Mouse (Mus musculus) liver, embryonic 15.5 days (tissue): ENCODE results near the gene Ckap5. TPM values are rescaled to one million over a fixed set of nuclear protein-coding genes. Genes with fewer than 3 reads are reported as not detected.
"Not testable (repeated sequence)": the region's sequence is repeated elsewhere in the genome, so short reads cannot be mapped to it uniquely, and the experiment has no call there.

Experiments used
- ATAC-seq: fragments of 200-750 bp; cut with Nextera tagmentation; 2 replicates; pipeline ENCODE4 v1.8.0; 2017; ENCODE audit warnings: moderate number of reproducible peaks, mild to moderate bottlenecking, moderate library complexity; ENCODE audit not compliant: insufficient read depth
- H3K27ac ChIP-seq: fragments of 300-500 bp; sonication (generic); replicated peaks from 2 replicates; pipeline ENCODE4 v1.5.1; 2015; ENCODE audit warnings: mild to moderate bottlenecking, inconsistent platforms
- H3K27me3 ChIP-seq: fragments of 300-500 bp; sonication (generic); 2 replicates; pipeline ENCODE4 v1.6.1; 2015; ENCODE audit warnings: mild to moderate bottlenecking, inconsistent platforms
- H3K36me3 ChIP-seq: fragments of 300-500 bp; sonication (generic); replicated peaks from 2 replicates; pipeline ENCODE4 v1.6.1; 2015; ENCODE audit warnings: moderate library complexity, mild to moderate bottlenecking, inconsistent platforms
- H3K4me1 ChIP-seq: fragments of 300-500 bp; sonication (generic); replicated peaks from 2 replicates; pipeline ENCODE4 v1.6.1; 2015; ENCODE audit warnings: inconsistent platforms
- H3K4me2 ChIP-seq: fragments of 300-500 bp; sonication (generic); 2 replicates; pipeline ENCODE4 v1.6.1; 2015; ENCODE audit warnings: moderate library complexity, mild to moderate bottlenecking, inconsistent platforms
- H3K4me3 ChIP-seq: fragments of 300-500 bp; sonication (generic); replicated peaks from 2 replicates; pipeline ENCODE4 v1.5.1; 2015; ENCODE audit warnings: mild to moderate bottlenecking, inconsistent platforms
- H3K9ac ChIP-seq: fragments of 300-500 bp; sonication (generic); 2 replicates; pipeline ENCODE4 v1.6.1; 2015; ENCODE audit warnings: moderate library complexity, mild to moderate bottlenecking, inconsistent platforms
- H3K9me3 ChIP-seq: fragments of 300-500 bp; sonication (generic); replicated peaks from 2 replicates; pipeline ENCODE4 v1.6.1; 2016; ENCODE audit warnings: inconsistent platforms
- WGBS: fragments of 180-500 bp; shearing (Covaris S2); methylation state at CpG from one replicate; pipeline ENCODE4 v1.1.7; 2015; ENCODE audit warnings: mixed read lengths; ENCODE audit not compliant: insufficient replicate concordance; 5-methylcytosine and 5-hydroxymethylcytosine counted together
- polyA plus RNA-seq: library from polyadenylated mRNA; unstranded; fragments of >200 nt; fragmentation: Nextera tagmentation; extraction: Ambion mirVana; gene quantifications from 2 replicates; pipeline ENCODE4 v1.2.1, GENCODE M21; 2015

The Ckap5 gene
- polyA plus RNA-seq, 1 experiment from 2014 or later, result 40.6 TPM

GRCm38 (mm10) chr2:91508076-91508475 is 18.5 kb upstream of the Ckap5 start:
- Histone ChIP-seq H3K4me3 (no peak overlapping the region), H3K27ac (no peak overlapping the region), H3K27me3 (no peaks in the 10 kb centered on the region), H3K4me1 (no peaks in the 10 kb centered on the region), H3K9me3 (no peaks in the 10 kb centered on the region), H3K36me3 (0 out of 2 replicates have a peak, but pooled peaks cover 5% of the 10 kb centered on the region), H3K9ac (no peak overlapping the region), H3K4me2 (no peak overlapping the region)
- 72% methylated on average over 8 of the region's 8 CpGs for WGBS
- no peak for ATAC-seq

GRCm38 (mm10) chr2:91517186-91517585 is 9.4 kb upstream of the Ckap5 start:
- WGBS, result 23% methylated on average over 2 of the region's 2 CpGs
- no peak overlapping the region for H3K9ac ChIP-seq
- no peak overlapping the region for H3K4me3 ChIP-seq
- no peaks in the 10 kb centered on the region for H3K9me3 ChIP-seq
- H3K27ac ChIP-seq, result no peak overlapping the region
- no peak overlapping the region for H3K4me2 ChIP-seq
- no peak for ATAC-seq
- no peaks in the 10 kb centered on the region for H3K36me3 ChIP-seq
- no peaks in the 10 kb centered on the region for H3K27me3 ChIP-seq
- peaks cover 7% of the 10 kb centered on the region; the same call in 1 of the 2 replicates for H3K4me1 ChIP-seq

GRCm38 (mm10) chr2:91527147-91527486 is 555 bp downstream of the Ckap5 start:
- peaks cover 25% of the 10 kb centered on the region for H3K4me1 ChIP-seq
- peak overlapping the region; percentile 99 for H3K4me3 ChIP-seq
- ATAC-seq, result no peak
- H3K27ac ChIP-seq, result peak overlapping the region; percentile 87
- H3K9me3 ChIP-seq, result no peaks in the 10 kb centered on the region
- H3K9ac ChIP-seq, result peak overlapping the region; percentile 95
- WGBS, result under 1% methylated on average over 15 of the region's 15 CpGs
- H3K27me3 ChIP-seq, result no peaks in the 10 kb centered on the region
- H3K4me2 ChIP-seq, result peak overlapping the region; percentile 73
- peaks cover 31% of the 10 kb centered on the region for H3K36me3 ChIP-seq

- Histone ChIP-seq H3K4me1 (peaks cover 25% of the 10 kb centered on the region), H3K4me2 (peak overlapping the region; percentile 86), H3K27me3 (no peaks in the 10 kb centered on the region), H3K27ac (peak overlapping the region; percentile 14; the same call in 1 of the 2 replicates), H3K9me3 (no peaks in the 10 kb centered on the region), H3K36me3 (peaks cover 4% of the 10 kb centered on the region; the same call in 1 of the 2 replicates), H3K4me3 (peak overlapping the region; percentile 59), H3K9ac (peak overlapping the region; percentile 42)
- 3% methylated on average over 17 of the region's 17 CpGs for WGBS
- peak; percentile 97 for ATAC-seq
Observed at GRCm38 (mm10) chr2:91537588-91538205, 11.1 kb downstream of the Ckap5 start.

- no peak for ATAC-seq
Observed at GRCm38 (mm10) chr2:91568125-91568524, 41.6 kb downstream of the Ckap5 start.

GRCm38 (mm10) chr2:91580894-91581293 is 54.3 kb downstream of the Ckap5 start:
- Histone ChIP-seq H3K4me1 (no peaks in the 10 kb centered on the region), H3K27ac (no peak overlapping the region), H3K4me3 (no peak overlapping the region), H3K36me3 (peaks cover 75% of the 10 kb centered on the region), H3K27me3 (no peaks in the 10 kb centered on the region), H3K4me2 (no peak overlapping the region), H3K9ac (no peak overlapping the region), H3K9me3 (no peaks in the 10 kb centered on the region)
- no peak for ATAC-seq
- WGBS, result 82% methylated on average over 1 of the region's 1 CpGs

More at GRCm38 (mm10) chr2:91568125-91568524, 41.6 kb downstream of the Ckap5 start:
- 88% methylated on average over 2 of the region's 2 CpGs for WGBS
- Histone ChIP-seq H3K9ac (no peak overlapping the region), H3K4me3 (no peak overlapping the region), H3K36me3 (peaks cover 84% of the 10 kb centered on the region), H3K4me1 (no peaks in the 10 kb centered on the region), H3K27me3 (no peaks in the 10 kb centered on the region), H3K27ac (no peak overlapping the region), H3K9me3 (no peaks in the 10 kb centered on the region), H3K4me2 (no peak overlapping the region)

GRCm38 (mm10) chr2:91586242-91586641 is 59.7 kb downstream of the Ckap5 start:
- no peak for ATAC-seq
- Histone ChIP-seq H3K36me3 (peaks cover 69% of the 10 kb centered on the region), H3K27ac (no peak overlapping the region), H3K4me3 (no peak overlapping the region), H3K4me1 (no peaks in the 10 kb centered on the region), H3K9ac (no peak overlapping the region), H3K9me3 (no peaks in the 10 kb centered on the region), H3K4me2 (no peak overlapping the region), H3K27me3 (no peaks in the 10 kb centered on the region)
- 81% methylated on average over 1 of the region's 1 CpGs for WGBS

- no peak for ATAC-seq
- peaks cover 90% of the 10 kb centered on the region for H3K36me3 ChIP-seq
- 86% methylated on average over 4 of the region's 4 CpGs for WGBS
- H3K27ac ChIP-seq, result no peak overlapping the region
- H3K4me2 ChIP-seq, result no peak overlapping the region
- H3K4me1 ChIP-seq, result no peaks in the 10 kb centered on the region
- no peaks in the 10 kb centered on the region for H3K9me3 ChIP-seq
- no peaks in the 10 kb centered on the region for H3K27me3 ChIP-seq
- no peak overlapping the region for H3K9ac ChIP-seq
- H3K4me3 ChIP-seq, result no peak overlapping the region
Observed at GRCm38 (mm10) chr2:91600475-91600874, 73.9 kb downstream of the Ckap5 start.

GRCm38 (mm10) chr2:91602389-91602788 is 75.8 kb downstream of the Ckap5 start:
- Histone ChIP-seq H3K36me3 (peaks cover 88% of the 10 kb centered on the region), H3K4me1 (no peaks in the 10 kb centered on the region)

GRCm38 (mm10) chr2:91609370-91609769 is 82.8 kb downstream of the Ckap5 start:
- not testable (repeated sequence) for H3K4me2 ChIP-seq, H3K9me3 ChIP-seq, ATAC-seq, H3K4me3 ChIP-seq, H3K27ac ChIP-seq, H3K9ac ChIP-seq, H3K4me1 ChIP-seq, H3K27me3 ChIP-seq
- H3K36me3 ChIP-seq, result peaks cover 80% of the 10 kb centered on the region

More at GRCm38 (mm10) chr2:91602389-91602788, 75.8 kb downstream of the Ckap5 start:
- H3K9me3 ChIP-seq, result no peaks in the 10 kb centered on the region
- ATAC-seq, result no peak
- WGBS, result 81% methylated on average over 4 of the region's 4 CpGs
- no peak overlapping the region for H3K27ac ChIP-seq
- no peaks in the 10 kb centered on the region for H3K27me3 ChIP-seq
- no peak overlapping the region for H3K4me2 ChIP-seq
- no peak overlapping the region for H3K4me3 ChIP-seq
- no peak overlapping the region for H3K9ac ChIP-seq

GRCm38 (mm10) chr2:91622356-91622755 is 95.8 kb downstream of the Ckap5 start:
- no peak for ATAC-seq
- H3K27me3 ChIP-seq, result no peaks in the 10 kb centered on the region
- H3K4me3 ChIP-seq, result no peak overlapping the region
- peaks cover 67% of the 10 kb centered on the region for H3K36me3 ChIP-seq
- WGBS, result 89% methylated on average over 5 of the region's 5 CpGs
- no peak overlapping the region for H3K4me2 ChIP-seq
- no peak overlapping the region for H3K9ac ChIP-seq
- H3K4me1 ChIP-seq, result no peaks in the 10 kb centered on the region
- no peaks in the 10 kb centered on the region for H3K9me3 ChIP-seq
- no peak overlapping the region for H3K27ac ChIP-seq

- not testable (repeated sequence) for H3K27ac ChIP-seq, H3K4me1 ChIP-seq, H3K9me3 ChIP-seq, H3K9ac ChIP-seq, H3K4me3 ChIP-seq, H3K4me2 ChIP-seq, H3K27me3 ChIP-seq, ATAC-seq
- peaks cover 56% of the 10 kb centered on the region for H3K36me3 ChIP-seq
- 88% methylated on average over 7 of the region's 7 CpGs for WGBS
Observed at GRCm38 (mm10) chr2:91623366-91623765, 96.8 kb downstream of the Ckap5 start.
